Mouse (Mus musculus) hindbrain, embryonic 14.5 days (tissue): ENCODE results near the gene Snx8. TPM values are rescaled to one million over a fixed set of nuclear protein-coding genes. Genes with fewer than 3 reads are reported as not detected.

Experiments used
- ATAC-seq: fragments of 200-750 bp; cut with Nextera tagmentation; 2 replicates; pipeline ENCODE4 v1.8.0; 2017; ENCODE audit warnings: moderate number of reproducible peaks, mild to moderate bottlenecking, moderate TSS enrichment, moderate library complexity; ENCODE audit not compliant: low FRiP score
- DNase-seq: peaks from one replicate; pipeline ENCODE4 v3.0.0-alpha.2; 2015; ENCODE audit warnings: low spot score
- H3K27ac ChIP-seq: fragments of 300-500 bp; sonication (generic); 2 replicates; pipeline ENCODE4 v1.5.1; 2014; ENCODE audit warnings: mild to moderate bottlenecking, moderate library complexity
- H3K27me3 ChIP-seq: fragments of 300-500 bp; sonication (generic); 2 replicates; pipeline ENCODE4 v1.6.1; 2014; ENCODE audit warnings: mild to moderate bottlenecking, low read length, mixed read lengths; ENCODE audit not compliant: control insufficient read depth, insufficient read depth
- H3K36me3 ChIP-seq: fragments of 300-500 bp; sonication (generic); replicated peaks from 2 replicates; pipeline ENCODE4 v1.6.1; 2014; ENCODE audit not compliant: control insufficient read depth, insufficient read depth
- H3K4me1 ChIP-seq: fragments of 300-500 bp; sonication (generic); replicated peaks from 2 replicates; pipeline ENCODE4 v1.6.1; 2014; ENCODE audit warnings: antibody characterized with exemption, low read length, mixed read lengths; ENCODE audit not compliant: control insufficient read depth, insufficient read depth
- H3K4me2 ChIP-seq: fragments of 300-500 bp; sonication (generic); replicated peaks from 2 replicates; pipeline ENCODE4 v1.6.1; 2014; ENCODE audit warnings: mild to moderate bottlenecking, moderate library complexity
- H3K4me3 ChIP-seq: fragments of 300-500 bp; sonication (generic); replicated peaks from 2 replicates; pipeline ENCODE4 v1.5.1; 2014; ENCODE audit warnings: mild to moderate bottlenecking, low read length
- H3K9ac ChIP-seq: fragments of 300-500 bp; sonication (generic); 2 replicates; pipeline ENCODE4 v1.6.1; 2014
- H3K9me3 ChIP-seq: fragments of 300-500 bp; sonication (generic); 2 replicates; pipeline ENCODE4 v1.6.1; 2016; ENCODE audit warnings: low read length; ENCODE audit not compliant: control insufficient read depth
- WGBS: fragments of 180-500 bp; shearing (Covaris S2); extraction: QIAGEN DNeasy Blood & Tissue Kit; methylation state at CpG from one replicate; pipeline ENCODE4 v1.1.7; 2014; 5-methylcytosine and 5-hydroxymethylcytosine counted together
- polyA plus RNA-seq: library from polyadenylated mRNA; unstranded; fragments of >200 nt; fragmentation: Nextera tagmentation; extraction: Ambion mirVana; gene quantifications from 2 replicates; pipeline ENCODE4 v1.2.1, GENCODE M21; 2014

Gene Snx8
- polyA plus RNA-seq: 14.2 and 15.9 TPM in 2 replicates

DNA sequence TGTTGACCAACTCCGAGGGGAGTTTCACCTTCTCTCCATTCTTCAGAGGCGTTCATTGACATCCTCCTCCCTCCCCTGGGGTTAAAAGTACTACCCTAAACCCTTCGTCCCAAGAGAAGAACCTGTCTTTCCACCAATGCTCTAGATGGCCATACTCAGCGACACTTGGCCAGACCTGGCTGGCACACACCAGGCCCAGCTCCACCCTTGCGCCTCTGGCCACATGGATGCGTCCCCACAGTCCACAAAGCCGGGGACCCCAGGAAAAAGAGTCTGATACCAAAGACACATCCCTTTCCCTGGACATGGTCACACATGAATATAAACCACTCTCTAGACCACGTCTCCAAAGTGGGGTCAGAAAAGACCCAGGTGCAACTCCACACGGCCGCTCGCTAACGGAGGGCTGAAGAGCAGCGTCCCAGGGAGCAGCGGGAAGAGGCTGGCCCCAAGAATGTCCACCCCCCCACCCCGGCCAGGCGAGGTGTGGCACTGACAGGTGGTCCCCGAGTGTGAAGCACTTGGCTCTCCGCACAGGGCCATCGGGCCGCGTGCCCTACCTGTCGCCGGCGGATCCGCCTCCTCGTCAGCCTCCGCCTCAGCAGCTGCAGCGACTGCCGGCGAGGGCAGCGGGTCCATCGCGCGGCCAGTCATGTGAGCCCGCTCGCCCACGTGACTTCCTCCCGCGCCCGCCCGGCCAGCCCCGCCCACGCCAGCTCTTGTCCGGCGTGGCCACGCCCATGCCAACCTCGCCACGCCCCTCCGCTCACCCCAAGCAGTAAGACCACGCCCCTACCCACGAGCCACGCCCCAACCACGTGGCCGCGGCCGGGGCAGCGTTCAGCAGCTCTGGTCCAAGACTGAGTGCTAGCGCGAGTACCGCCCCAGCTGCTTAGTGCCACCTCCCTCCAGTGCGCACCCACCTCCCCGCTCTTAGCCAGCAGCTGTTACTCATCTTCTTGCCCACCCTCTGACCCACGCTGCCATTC lies at the start of gene Snx8:
TSS of gene Snx8 (minus strand) at position 675 of the 989 bp plus-strand sequence.
- H3K27me3 ChIP-seq: no peaks in the 10 kb centered on the region
- ATAC-seq: peak; percentile 92
- WGBS: 1% methylated on average over 56 of the region's 63 CpGs

DNA sequence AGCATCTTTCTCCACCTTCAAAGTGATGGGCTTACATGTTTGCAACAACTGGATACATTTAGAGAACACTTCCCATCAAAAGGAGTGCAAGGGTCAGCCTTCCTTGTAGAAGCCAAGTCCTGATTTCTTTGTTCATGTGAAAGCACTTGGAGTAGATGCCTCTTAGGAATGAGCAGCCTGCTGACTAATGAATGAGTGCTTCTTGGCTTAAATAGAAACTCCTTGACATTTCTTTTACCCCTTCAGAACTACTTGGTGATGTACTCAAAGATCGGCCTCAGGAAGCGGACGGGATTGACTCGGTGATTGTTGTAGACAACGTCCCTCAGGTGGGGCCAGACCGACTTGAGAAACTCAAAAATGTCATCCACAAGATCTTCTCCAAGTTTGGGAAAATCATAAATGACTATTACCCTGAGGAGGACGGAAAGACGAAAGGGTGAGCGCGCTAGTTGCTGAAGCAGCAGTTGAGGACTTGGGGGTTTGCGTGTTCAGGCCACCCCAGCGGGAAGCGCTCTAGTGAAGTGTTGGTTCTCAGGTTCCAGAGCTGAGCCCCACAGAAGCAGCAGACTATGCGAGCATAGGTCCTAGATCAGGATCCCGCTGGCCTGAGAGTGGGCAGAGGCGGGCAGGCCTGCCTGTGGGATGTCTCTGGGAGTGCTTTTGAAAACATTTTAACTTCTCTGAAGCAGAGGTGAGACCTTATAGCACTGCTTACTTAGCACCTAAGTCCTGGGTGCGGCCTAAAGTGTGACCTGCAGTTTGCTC lies 36.1 kb upstream of the Snx8 start:
- Histone ChIP-seq H3K9me3 (no peaks in the 10 kb centered on the region), H3K27ac (no peak overlapping the region), H3K4me1 (peaks cover 17% of the 10 kb centered on the region), H3K9ac (no peak overlapping the region), H3K27me3 (no peaks in the 10 kb centered on the region), H3K4me2 (no peak overlapping the region), H3K36me3 (peaks cover 43% of the 10 kb centered on the region), H3K4me3 (no peak overlapping the region)
- no peak for ATAC-seq
- WGBS: 95% methylated on average over 17 of the region's 17 CpGs
- no peak for DNase-seq

More for the DNA sequence above, at the start of gene Snx8:
- Histone ChIP-seq H3K9me3 (no peaks in the 10 kb centered on the region), H3K9ac (peak within 1 kb of the TSS; percentile 63), H3K27ac (no peak within 1 kb of the TSS), H3K4me3 (peak within 1 kb of the TSS; percentile 59), H3K4me1 (peaks cover 14% of the 10 kb centered on the region), H3K36me3 (no peaks in the 10 kb centered on the region), H3K4me2 (peak within 1 kb of the TSS; percentile 98)
- peak; percentile 90 for DNase-seq

- Histone ChIP-seq H3K9ac (peak overlapping the region; percentile 96), H3K27me3 (no peaks in the 10 kb centered on the region), H3K36me3 (no peaks in the 10 kb centered on the region), H3K4me1 (peaks cover 25% of the 10 kb centered on the region), H3K4me3 (peak overlapping the region; percentile 96), H3K27ac (no peak overlapping the region), H3K9me3 (no peaks in the 10 kb centered on the region), H3K4me2 (peak overlapping the region; percentile 97)
- WGBS: 81% methylated on average over 4 of the region's 4 CpGs
- DNase-seq (no peak), ATAC-seq (no peak)
Observed at GRCm38 (mm10) chr5:140420616-140421015, 31.6 kb upstream of the Snx8 start.

DNA sequence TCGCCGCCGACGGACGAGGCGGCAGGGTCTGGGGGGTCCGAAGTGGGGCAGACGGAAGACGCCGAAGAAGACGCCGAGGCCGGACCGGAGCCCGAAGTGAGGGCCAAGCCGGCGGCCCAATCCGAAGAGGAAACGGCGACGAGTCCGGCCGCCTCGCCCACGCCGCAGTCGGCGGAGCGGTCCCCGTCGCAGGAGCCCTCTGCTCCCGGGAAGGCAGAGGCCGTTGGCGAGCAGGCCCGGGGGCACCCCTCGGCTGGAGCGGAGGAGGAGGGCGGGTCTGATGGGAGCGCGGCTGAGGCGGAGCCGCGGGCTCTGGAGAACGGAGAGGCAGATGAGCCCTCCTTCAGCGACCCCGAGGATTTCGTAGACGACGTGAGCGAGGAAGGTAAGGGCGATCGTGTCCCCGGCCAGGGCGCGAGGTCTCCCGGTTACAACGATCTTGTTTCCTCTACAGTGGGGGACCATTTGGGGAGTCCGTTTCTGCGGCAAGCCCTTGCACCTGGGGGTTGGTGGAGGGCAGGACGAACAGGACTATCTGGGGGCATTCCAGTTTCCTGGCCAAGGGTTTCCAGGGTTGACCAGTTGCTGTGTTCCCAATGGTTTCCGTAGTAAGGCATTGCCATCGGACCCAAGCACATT lies 30.5 kb upstream of the Snx8 start:
- Histone ChIP-seq H3K4me1 (peaks cover 25% of the 10 kb centered on the region), H3K9me3 (no peaks in the 10 kb centered on the region), H3K27me3 (no peaks in the 10 kb centered on the region), H3K9ac (peak overlapping the region; percentile 96), H3K4me2 (peak overlapping the region; percentile 97), H3K27ac (peak overlapping the region; percentile 95), H3K36me3 (no peaks in the 10 kb centered on the region), H3K4me3 (peak overlapping the region; percentile 96)
- DNase-seq: peak; percentile 26
- under 1% methylated on average over 62 of the region's 62 CpGs for WGBS
- 0 out of 2 replicates have a peak, but pooled peaks have one; percentile 14 for ATAC-seq

GRCm38 (mm10) chr5:140418489-140419441 lies 29.7 kb upstream of the Snx8 start, which contains the start of gene Eif3b:
Gene Eif3b (plus strand): TSS chr5:140419328.
- Histone ChIP-seq H3K4me2 (peak within 1 kb of the TSS; percentile 97), H3K9me3 (no peaks in the 10 kb centered on the region), H3K27me3 (no peaks in the 10 kb centered on the region), H3K9ac (peak within 1 kb of the TSS; percentile 96), H3K27ac (peak within 1 kb of the TSS; percentile 95), H3K36me3 (no peaks in the 10 kb centered on the region), H3K4me1 (peaks cover 25% of the 10 kb centered on the region), H3K4me3 (peak within 1 kb of the TSS; percentile 96)
- ATAC-seq (peak; percentile 94), DNase-seq (peak; percentile 91)
- under 1% methylated on average over 63 of the region's 65 CpGs for whole genome bisulfite sequencing

GRCm38 (mm10) chr5:140418106-140418488 lies 29.0 kb upstream of the Snx8 start:
- H3K9me3 ChIP-seq: no peaks in the 10 kb centered on the region
- H3K4me2 ChIP-seq: peak overlapping the region; percentile 97
- H3K36me3 ChIP-seq: no peaks in the 10 kb centered on the region
- no peak for DNase-seq
- peak overlapping the region; percentile 96 for H3K9ac ChIP-seq
- ATAC-seq: no peak
- no peaks in the 10 kb centered on the region for H3K27me3 ChIP-seq
- under 1% methylated on average over 12 of the region's 12 CpGs for WGBS
- H3K4me3 ChIP-seq: peak overlapping the region; percentile 96
- H3K27ac ChIP-seq: peak overlapping the region; percentile 95
- H3K4me1 ChIP-seq: peaks cover 25% of the 10 kb centered on the region

GRCm38 (mm10) chr5:140414647-140415046 lies 25.6 kb upstream of the Snx8 start:
- Histone ChIP-seq H3K27me3 (no peaks in the 10 kb centered on the region), H3K9me3 (no peaks in the 10 kb centered on the region), H3K36me3 (no peaks in the 10 kb centered on the region), H3K27ac (no peak overlapping the region), H3K4me2 (no peak overlapping the region), H3K9ac (no peak overlapping the region), H3K4me3 (no peak overlapping the region), H3K4me1 (peaks cover 6% of the 10 kb centered on the region; the same call in 1 of the 2 replicates)
- ATAC-seq (no peak), DNase-seq (no peak)
- WGBS: 63% methylated on average over 4 of the region's 4 CpGs

GRCm38 (mm10) chr5:140411339-140411738 lies 22.3 kb upstream of the Snx8 start:
- H3K9me3 ChIP-seq: no peaks in the 10 kb centered on the region
- no peak for ATAC-seq
- H3K9ac ChIP-seq: no peak overlapping the region
- no peaks in the 10 kb centered on the region for H3K27me3 ChIP-seq
- no peaks in the 10 kb centered on the region for H3K36me3 ChIP-seq
- H3K4me3 ChIP-seq: no peak overlapping the region
- H3K27ac ChIP-seq: no peak overlapping the region
- no peak overlapping the region for H3K4me2 ChIP-seq
- H3K4me1 ChIP-seq: no peaks in the 10 kb centered on the region
- 44% methylated on average over 8 of the region's 8 CpGs for WGBS
- DNase-seq: no peak
